Mouse (Mus musculus) midbrain, embryonic 15.5 days (tissue): Measurements from ENCODE around the gene Srbd1. TPM values are rescaled to one million over a fixed set of nuclear protein-coding genes. Genes with fewer than 3 reads are reported as not detected.

Experiments
- ATAC-seq: fragments of 200-750 bp; cut with Nextera tagmentation; replicated peaks from 2 replicates; pipeline ENCODE4 v1.8.0; 2017; ENCODE audit warnings: moderate TSS enrichment
- H3K27ac ChIP-seq: fragments of 300-500 bp; sonication (generic); 2 replicates; pipeline ENCODE4 v1.5.1; 2015; ENCODE audit warnings: mild to moderate bottlenecking, inconsistent platforms
- H3K27me3 ChIP-seq: fragments of 300-500 bp; sonication (generic); replicated peaks from 2 replicates; pipeline ENCODE4 v1.6.1; 2015; ENCODE audit warnings: inconsistent platforms
- H3K36me3 ChIP-seq: fragments of 300-500 bp; sonication (generic); replicated peaks from 2 replicates; pipeline ENCODE4 v1.6.1; 2015; ENCODE audit warnings: inconsistent platforms
- H3K4me1 ChIP-seq: fragments of 300-500 bp; sonication (generic); 2 replicates; pipeline ENCODE4 v1.6.1; 2015; ENCODE audit warnings: inconsistent platforms
- H3K4me2 ChIP-seq: fragments of 300-500 bp; sonication (generic); 2 replicates; pipeline ENCODE4 v1.6.1; 2015; ENCODE audit warnings: inconsistent platforms, mild to moderate bottlenecking, moderate library complexity
- H3K4me3 ChIP-seq: fragments of 300-500 bp; sonication (generic); 2 replicates; pipeline ENCODE4 v1.5.1; 2015; ENCODE audit warnings: mild to moderate bottlenecking, inconsistent platforms
- H3K9ac ChIP-seq: fragments of 300-500 bp; sonication (generic); 2 replicates; pipeline ENCODE4 v1.6.1; 2015; ENCODE audit warnings: mild to moderate bottlenecking, inconsistent platforms
- H3K9me3 ChIP-seq: fragments of 300-500 bp; sonication (generic); 2 replicates; pipeline ENCODE4 v1.6.1; 2016; ENCODE audit warnings: inconsistent platforms
- WGBS: fragments of 180-500 bp; shearing (Covaris S2); methylation state at CpG from one replicate; pipeline ENCODE4 v1.1.7; 2015; ENCODE audit warnings: mixed read lengths; 5-methylcytosine and 5-hydroxymethylcytosine counted together
- polyA plus RNA-seq: library from polyadenylated mRNA; unstranded; fragments of >200 nt; fragmentation: Nextera tagmentation; extraction: Ambion mirVana; gene quantifications from 2 replicates; pipeline ENCODE4 v1.2.1, GENCODE M21; 2015

Gene Srbd1
- polyA plus RNA-seq, 1 experiment from 2014 or later, result 14.8 TPM

- H3K36me3 ChIP-seq, result no peaks in the 10 kb centered on the region
- H3K4me1 ChIP-seq, result peaks cover 46% of the 10 kb centered on the region
- no peaks in the 10 kb centered on the region for H3K9me3 ChIP-seq
- H3K27me3 ChIP-seq, result 0 out of 2 replicates have a peak, but pooled peaks cover 2% of the 10 kb centered on the region
- H3K4me2 ChIP-seq, result peak within 1 kb of the TSS; percentile 90
- peak within 1 kb of the TSS; percentile 53 for H3K9ac ChIP-seq
- H3K27ac ChIP-seq, result peak within 1 kb of the TSS; percentile 77
- H3K4me3 ChIP-seq, result peak within 1 kb of the TSS; percentile 53
- WGBS, result under 1% methylated on average over 86 of the region's 115 CpGs
- peak; percentile 79 for ATAC-seq
Measured at GRCm38 (mm10) chr17:86167320-86168230, 22.6 kb upstream of the Srbd1 start, which contains the start of gene Prkce. Prkce (plus strand) TSS chr17:86167785.

- peak overlapping the region; percentile 77 for H3K27ac ChIP-seq
- H3K36me3 ChIP-seq, result no peaks in the 10 kb centered on the region
- ATAC-seq, result peak; percentile 64
- 0 out of 2 replicates have a peak, but pooled peaks cover 2% of the 10 kb centered on the region for H3K27me3 ChIP-seq
- H3K4me2 ChIP-seq, result peak overlapping the region; percentile 90
- H3K9me3 ChIP-seq, result no peaks in the 10 kb centered on the region
- H3K4me3 ChIP-seq, result peak overlapping the region; percentile 53
- under 1% methylated on average over 46 of the region's 46 CpGs for whole genome bisulfite sequencing
- H3K9ac ChIP-seq, result peak overlapping the region; percentile 53
- H3K4me1 ChIP-seq, result peaks cover 46% of the 10 kb centered on the region
Measured at GRCm38 (mm10) chr17:86166567-86167319, 21.8 kb upstream of the Srbd1 start.

- no peak for ATAC-seq
- H3K27me3 ChIP-seq, result 0 out of 2 replicates have a peak, but pooled peaks cover 2% of the 10 kb centered on the region
- WGBS, result 3% methylated on average over 19 of the region's 19 CpGs
- H3K27ac ChIP-seq, result peak overlapping the region; percentile 77
- H3K4me3 ChIP-seq, result peak overlapping the region; percentile 53
- H3K9me3 ChIP-seq, result no peaks in the 10 kb centered on the region
- peak overlapping the region; percentile 53 for H3K9ac ChIP-seq
- H3K4me1 ChIP-seq, result peaks cover 42% of the 10 kb centered on the region
- H3K4me2 ChIP-seq, result peak overlapping the region; percentile 90
- no peaks in the 10 kb centered on the region for H3K36me3 ChIP-seq
Measured at GRCm38 (mm10) chr17:86166051-86166566, 21.1 kb upstream of the Srbd1 start.

GRCm38 (mm10) chr17:86164416-86164815 lies 19.4 kb upstream of the Srbd1 start:
- Histone ChIP-seq H3K9ac (no peak overlapping the region), H3K4me2 (no peak overlapping the region), H3K4me3 (no peak overlapping the region), H3K36me3 (no peaks in the 10 kb centered on the region), H3K27me3 (0 out of 2 replicates have a peak, but pooled peaks cover 2% of the 10 kb centered on the region), H3K9me3 (no peaks in the 10 kb centered on the region), H3K4me1 (peaks cover 25% of the 10 kb centered on the region), H3K27ac (no peak overlapping the region)
- no peak for ATAC-seq
- 86% methylated on average over 7 of the region's 7 CpGs for WGBS

GRCm38 (mm10) chr17:86162672-86163071 lies 17.7 kb upstream of the Srbd1 start:
- H3K9me3 ChIP-seq, result no peaks in the 10 kb centered on the region
- WGBS, result 72% methylated on average over 15 of the region's 15 CpGs
- no peak overlapping the region for H3K4me3 ChIP-seq
- no peak overlapping the region for H3K4me2 ChIP-seq
- H3K36me3 ChIP-seq, result no peaks in the 10 kb centered on the region
- H3K9ac ChIP-seq, result no peak overlapping the region
- 0 out of 2 replicates have a peak, but pooled peaks cover 2% of the 10 kb centered on the region for H3K27me3 ChIP-seq
- no peak overlapping the region for H3K27ac ChIP-seq
- ATAC-seq, result no peak
- H3K4me1 ChIP-seq, result peaks cover 14% of the 10 kb centered on the region

- WGBS, result 55% methylated on average over 6 of the region's 6 CpGs
- ATAC-seq, result no peak
Measured at GRCm38 (mm10) chr17:86156999-86157398, 12.0 kb upstream of the Srbd1 start.

GRCm38 (mm10) chr17:86150867-86151348 lies 5.9 kb upstream of the Srbd1 start:
- H3K4me2 ChIP-seq, result peak overlapping the region; percentile 24; the same call in 1 of the 2 replicates
- ATAC-seq, result peak; percentile 96
- no peaks in the 10 kb centered on the region for H3K9me3 ChIP-seq

More at GRCm38 (mm10) chr17:86156999-86157398, 12.0 kb upstream of the Srbd1 start:
- Histone ChIP-seq H3K9me3 (no peaks in the 10 kb centered on the region), H3K4me3 (no peak overlapping the region), H3K27me3 (no peaks in the 10 kb centered on the region), H3K9ac (no peak overlapping the region), H3K27ac (no peak overlapping the region), H3K36me3 (no peaks in the 10 kb centered on the region), H3K4me2 (no peak overlapping the region), H3K4me1 (no peaks in the 10 kb centered on the region)

GRCm38 (mm10) chr17:86149726-86150125 lies 4.8 kb upstream of the Srbd1 start:
- 96% methylated on average over 1 of the region's 1 CpGs for WGBS
- Histone ChIP-seq H3K9me3 (no peaks in the 10 kb centered on the region), H3K27me3 (no peaks in the 10 kb centered on the region), H3K9ac (no peak overlapping the region), H3K4me2 (no peak overlapping the region), H3K4me1 (no peaks in the 10 kb centered on the region), H3K27ac (no peak overlapping the region), H3K4me3 (no peak overlapping the region), H3K36me3 (no peaks in the 10 kb centered on the region)
- ATAC-seq, result no peak

More at GRCm38 (mm10) chr17:86150867-86151348, 5.9 kb upstream of the Srbd1 start:
- Histone ChIP-seq H3K27ac (no peak overlapping the region), H3K4me3 (no peak overlapping the region), H3K36me3 (no peaks in the 10 kb centered on the region), H3K27me3 (no peaks in the 10 kb centered on the region), H3K4me1 (no peaks in the 10 kb centered on the region), H3K9ac (no peak overlapping the region)
- 13% methylated on average over 5 of the region's 5 CpGs for whole genome bisulfite sequencing

GRCm38 (mm10) chr17:86144537-86145078 lies 367 bp downstream of the Srbd1 start:
- under 1% methylated on average over 33 of the region's 33 CpGs for WGBS
- peak overlapping the region; percentile 96 for H3K4me2 ChIP-seq
- no peaks in the 10 kb centered on the region for H3K9me3 ChIP-seq
- peak overlapping the region; percentile 59 for H3K9ac ChIP-seq
- H3K36me3 ChIP-seq, result 0 out of 2 replicates have a peak, but pooled peaks cover 1% of the 10 kb centered on the region
- peak; percentile 88 for ATAC-seq
- no peaks in the 10 kb centered on the region for H3K27me3 ChIP-seq
- H3K27ac ChIP-seq, result peak overlapping the region; percentile 65
- peaks cover 12% of the 10 kb centered on the region for H3K4me1 ChIP-seq
- peak overlapping the region; percentile 71 for H3K4me3 ChIP-seq

- Histone ChIP-seq H3K27me3 (no peaks in the 10 kb centered on the region), H3K9me3 (no peaks in the 10 kb centered on the region), H3K36me3 (peaks cover 20% of the 10 kb centered on the region; the same call in 1 of the 2 replicates), H3K4me3 (no peak overlapping the region), H3K4me2 (no peak overlapping the region), H3K4me1 (no peaks in the 10 kb centered on the region), H3K9ac (no peak overlapping the region), H3K27ac (no peak overlapping the region)
- 80% methylated on average over 10 of the region's 10 CpGs for WGBS
- no peak for ATAC-seq
Measured at GRCm38 (mm10) chr17:86135835-86136234, 9.1 kb downstream of the Srbd1 start.

- Histone ChIP-seq H3K4me2 (no peak overlapping the region), H3K27me3 (no peaks in the 10 kb centered on the region), H3K27ac (no peak overlapping the region), H3K36me3 (peaks cover 17% of the 10 kb centered on the region; the same call in 1 of the 2 replicates), H3K4me3 (no peak overlapping the region), H3K9me3 (no peaks in the 10 kb centered on the region), H3K9ac (no peak overlapping the region), H3K4me1 (no peaks in the 10 kb centered on the region)
- 93% methylated on average over 6 of the region's 6 CpGs for WGBS
- ATAC-seq, result no peak
Measured at GRCm38 (mm10) chr17:86134461-86134860, 10.5 kb downstream of the Srbd1 start.
